7 mouse cellular contexts compared by ENCODE assay signal in the genomic region with DNA sequence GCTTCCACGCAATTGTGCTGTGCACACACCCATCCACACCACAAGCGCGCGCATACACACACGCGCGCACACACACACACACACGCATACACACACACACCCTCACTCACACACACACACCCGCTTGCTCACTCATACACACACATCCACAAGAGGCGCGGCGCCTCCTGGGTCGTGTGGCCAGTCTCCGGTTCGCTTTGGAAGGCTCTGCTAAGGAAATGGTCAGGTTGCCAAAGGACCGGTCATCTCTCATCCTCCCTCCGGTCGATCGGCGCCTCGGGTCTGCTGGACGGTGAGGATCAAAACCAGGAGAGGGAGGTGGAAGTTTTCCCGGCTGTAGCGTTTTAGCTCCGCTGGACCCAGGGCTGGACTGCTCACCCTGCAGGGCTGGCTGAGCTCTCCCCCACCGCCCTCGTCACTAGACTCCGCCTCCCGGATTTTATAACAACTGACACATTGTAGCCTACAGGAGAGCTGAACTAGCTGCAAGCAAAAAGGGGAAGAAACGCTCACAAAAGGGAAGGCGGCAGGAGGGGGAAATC. TPM values are rescaled to one million over a fixed set of nuclear protein-coding genes. Genes with fewer than 3 reads are reported as not detected.
DNase-seq lines count a peak whose midpoint lies in the region; ATAC-seq and TF ChIP-seq lines count a peak whose summit lies in the region.

Gene Srgap3, minus strand, starts transcription at position 372 of the 542 bp plus-strand sequence.

- intact Hi-C loops in heart, adult 2 months (cut with DNase I) = no loop called here

- peak; percentile 36 for TF ChIP-seq CTCF in heart, adult 2 months (IDR thresholded peaks at IDR 0.05)

- peak within 1 kb of the TSS; percentile 86 for H3K27ac ChIP-seq in embryonic facial prominence, embryonic 10.5 days (replicated peaks)
- H3K27ac ChIP-seq in heart, adult 2 months = peak within 1 kb of the TSS; percentile 40
- peak within 1 kb of the TSS; percentile 62 for H3K27ac ChIP-seq in limb, embryonic 12.5 days
- peak within 1 kb of the TSS; percentile 94 for H3K27ac ChIP-seq in midbrain, embryonic 14.5 days (replicated peaks; ENCODE audit: low read depth, low read length)

- under 1% methylated on average over 31 of the region's 31 CpGs for WGBS in embryonic facial prominence, embryonic 10.5 days
- WGBS in heart, adult 2 months = 1% methylated on average over 31 of the region's 31 CpGs
- 2% methylated on average over 31 of the region's 31 CpGs for WGBS in limb, embryonic 12.5 days
- under 1% methylated on average over 31 of the region's 31 CpGs for WGBS in midbrain, embryonic 14.5 days

- no peaks in the 10 kb centered on the region for H3K79me2 ChIP-seq in heart, adult 2 months (replicated peaks; ENCODE audit: control insufficient read depth, insufficient read depth, low read length)

- H3K27me3 ChIP-seq in embryonic facial prominence, embryonic 10.5 days (replicated peaks; ENCODE audit: low read depth, poor library complexity, severe bottlenecking) = peaks cover 8% of the 10 kb centered on the region; the same call in 1 of the 2 replicates
- no peaks in the 10 kb centered on the region for H3K27me3 ChIP-seq in heart, adult 2 months (ENCODE audit: control insufficient read depth, insufficient read depth, low read length)
- no peaks in the 10 kb centered on the region for H3K27me3 ChIP-seq in limb, embryonic 12.5 days
- no peaks in the 10 kb centered on the region for H3K27me3 ChIP-seq in midbrain, embryonic 14.5 days (ENCODE audit: control insufficient read depth, insufficient read depth, low read length)

- ATAC-seq in limb, embryonic 12.5 days (ENCODE audit: insufficient number of reproducible peaks, insufficient read depth, low FRiP score, low TSS enrichment, low read depth) = peak; percentile 95
- peak; percentile 90 for ATAC-seq in midbrain, embryonic 14.5 days (ENCODE audit: low FRiP score, low TSS enrichment)

- H3K9ac ChIP-seq in heart, adult 2 months (ENCODE audit: low read depth, low read length) = peak within 1 kb of the TSS; percentile 62
- peak within 1 kb of the TSS; percentile 75 for H3K9ac ChIP-seq in limb, embryonic 12.5 days (replicated peaks)
- H3K9ac ChIP-seq in midbrain, embryonic 14.5 days (replicated peaks; ENCODE audit: low read length) = peak within 1 kb of the TSS; percentile 87

- H3K4me2 ChIP-seq in limb, embryonic 12.5 days = peak within 1 kb of the TSS; percentile 90
- peak within 1 kb of the TSS; percentile 84 for H3K4me2 ChIP-seq in midbrain, embryonic 14.5 days (ENCODE audit: low read length)

- H3K9me3 ChIP-seq in embryonic facial prominence, embryonic 10.5 days = no peaks in the 10 kb centered on the region
- H3K9me3 ChIP-seq in limb, embryonic 12.5 days = no peaks in the 10 kb centered on the region
- H3K9me3 ChIP-seq in midbrain, embryonic 14.5 days (ENCODE audit: control insufficient read depth, low read length) = no peaks in the 10 kb centered on the region

- peaks cover 69% of the 10 kb centered on the region for H3K4me1 ChIP-seq in embryonic facial prominence, embryonic 10.5 days
- H3K4me1 ChIP-seq in heart, adult 2 months (ENCODE audit: control insufficient read depth, insufficient read depth, low read length) = peaks cover 5% of the 10 kb centered on the region
- H3K4me1 ChIP-seq in limb, embryonic 12.5 days (replicated peaks) = peaks cover 34% of the 10 kb centered on the region
- H3K4me1 ChIP-seq in midbrain, embryonic 14.5 days (ENCODE audit: control insufficient read depth, insufficient read depth, low read length) = peaks cover 43% of the 10 kb centered on the region

- TF ChIP-seq EP300 in heart, adult 2 months (IDR thresholded peaks at IDR 0.05; ENCODE audit: insufficient read depth, low read depth, low read length) = 0 out of 2 replicates have a peak, but pooled peaks have one; percentile 17

- H3K4me3 ChIP-seq in embryonic facial prominence, embryonic 10.5 days = peak within 1 kb of the TSS; percentile 77
- peak within 1 kb of the TSS; percentile 46 for H3K4me3 ChIP-seq in heart, adult 2 months
- peak within 1 kb of the TSS; percentile 63 for H3K4me3 ChIP-seq in limb, embryonic 12.5 days (replicated peaks)
- peak within 1 kb of the TSS; percentile 63 for H3K4me3 ChIP-seq in midbrain, embryonic 14.5 days (replicated peaks; ENCODE audit: low read depth, low read length)

- H3K36me3 ChIP-seq in embryonic facial prominence, embryonic 10.5 days (replicated peaks) = peaks cover 17% of the 10 kb centered on the region
- no peaks in the 10 kb centered on the region for H3K36me3 ChIP-seq in heart, adult 2 months (ENCODE audit: control insufficient read depth, insufficient read depth, low read length)
- H3K36me3 ChIP-seq in limb, embryonic 12.5 days = no peaks in the 10 kb centered on the region
- 0 out of 2 replicates have a peak, but pooled peaks cover 5% of the 10 kb centered on the region for H3K36me3 ChIP-seq in midbrain, embryonic 14.5 days (ENCODE audit: control insufficient read depth, insufficient read depth, low read length)

- DNase-seq in adrenal gland, postnatal 36 days = peak; percentile 88 to 89
- DNase-seq in embryonic facial prominence, embryonic 10.5 days (ENCODE audit: low spot score) = peak; percentile 86
- peak; percentile 77 to 84 for DNase-seq in heart, adult 2 months
- DNase-seq in kidney, adult 8-10 months = peak; percentile 74 to 77
- peak; percentile 93 for DNase-seq in midbrain, embryonic 14.5 days
- peak; percentile 26 to 52 for DNase-seq in spleen, adult 18-20 months

- peak; percentile 48; the same call in 1 of the 2 replicates for TF ChIP-seq POLR2A in heart, adult 2 months (IDR thresholded peaks at IDR 0.05; ENCODE audit: insufficient read depth, low read depth, low read length)

RNA-seq across cellular contexts. Expression of gene Srgap3, which starts in this region (rescaled TPM):
- total RNA-seq in adrenal gland, postnatal 36 days (2021) = 10 to 100 TPM; 17.1 to 26.3 TPM
- 8.0 and 10.5 TPM in 2 replicates for polyA plus RNA-seq in embryonic facial prominence, embryonic 10.5 days (2016; fragmentation: Nextera tagmentation; extraction: Ambion mirVana)
- total RNA-seq in heart, adult 2 months (2021) = 1 to 10 TPM in 1 of 2 experiments, under 1 TPM in 1; 0.42 to 1.4 TPM
- 0.61 and 0.82 TPM in 2 replicates for polyA plus RNA-seq in heart, adult 2 months (2012; rRNA removed)
- polyA plus RNA-seq in limb, embryonic 12.5 days (2016; fragmentation: Nextera tagmentation; extraction: Ambion mirVana) = 5.3 and 5.7 TPM in 2 replicates
- polyA plus RNA-seq in midbrain, embryonic 14.5 days (2014; fragmentation: Nextera tagmentation; extraction: Ambion mirVana) = 58.6 and 68.8 TPM in 2 replicates

Comparison
In these comparisons a context has a peak if more than half of its experiments do, and no peak if none do; other contexts are left out.
1. Peak in every context shown above with its lines: DNase-seq, ATAC-seq, H3K4me3 ChIP-seq and H3K27ac ChIP-seq.
2. RNA of gene Srgap3 (total RNA-seq): 17.1 to 26.3 TPM in adrenal gland, postnatal 36 days; 0.42 to 1.4 TPM in heart, adult 2 months; every median in the first group is over 4 times any median in the second.
3. DNase-seq: peak in every context shown above with its lines; median percentile 93 in midbrain, embryonic 14.5 days; 88 in adrenal gland, postnatal 36 days; 86 in embryonic facial prominence, embryonic 10.5 days; 80 in heart, adult 2 months; 76 in kidney, adult 8-10 months; 39 in spleen, adult 18-20 months.
4. H3K27ac ChIP-seq: peak in every context shown above with its lines; median percentile 94 in midbrain, embryonic 14.5 days; 86 in embryonic facial prominence, embryonic 10.5 days; 62 in limb, embryonic 12.5 days; 40 in heart, adult 2 months.